Mouse (Mus musculus) thymus, postnatal 25 days (tissue): ENCODE results near the gene Pkib.

ENCODE experiments used
- DNase-seq: peaks from one replicate; pipeline ENCODE4 v3.0.0; 2022

Gene Pkib

GRCm38 (mm10) chr10:57741351-57741750 is 109.6 kb downstream of the Pkib start:
- DNase-seq: no peak

- no peak for DNase-seq
Measured at GRCm38 (mm10) chr10:57743045-57743444, 111.3 kb downstream of the Pkib start.

GRCm38 (mm10) chr10:57743606-57744016 is 111.8 kb downstream of the Pkib start:
- peak; percentile 51 for DNase-seq

- no peak for DNase-seq
Measured at GRCm38 (mm10) chr10:57744128-57744765, 112.5 kb downstream of the Pkib start.

- no peak for DNase-seq
Measured at GRCm38 (mm10) chr10:57745452-57745851, 113.7 kb downstream of the Pkib start.

- no peak for DNase-seq
Measured at GRCm38 (mm10) chr10:57747127-57747526, 115.3 kb downstream of the Pkib start.

- peak; percentile 36 for DNase-seq
Measured at GRCm38 (mm10) chr10:57753343-57753742, 121.6 kb downstream of the Pkib start.

GRCm38 (mm10) chr10:57755201-57755736 is 123.5 kb downstream of the Pkib start:
- DNase-seq: no peak

GRCm38 (mm10) chr10:57758999-57759398 is 127.2 kb downstream of the Pkib start:
- DNase-seq: no peak

GRCm38 (mm10) chr10:57760694-57761093 is 128.9 kb downstream of the Pkib start:
- DNase-seq: no peak

- no peak for DNase-seq
Measured at GRCm38 (mm10) chr10:57763044-57763443, 131.3 kb downstream of the Pkib start.

- DNase-seq: no peak
Measured at GRCm38 (mm10) chr10:57783289-57784130, 151.7 kb downstream of the Pkib start.

- DNase-seq: no peak
Measured at GRCm38 (mm10) chr10:57784131-57784875, 152.5 kb downstream of the Pkib start.

GRCm38 (mm10) chr10:57784876-57785150 is 153.0 kb downstream of the Pkib start, which contains the start of gene Fabp7:
Gene Fabp7, plus strand, starts transcription at chr10:57784881.
- DNase-seq: no peak

GRCm38 (mm10) chr10:57785552-57785951 is 153.8 kb downstream of the Pkib start:
- no peak for DNase-seq
